Mouse (Mus musculus): Measurements from ENCODE around the gene Nsun4. TPM values are rescaled to one million over a fixed set of nuclear protein-coding genes. Genes with fewer than 3 reads are reported as not detected.

Gene Nsun4
- 10 to 100 TPM; 23.5 to 25.0 TPM for polyA plus RNA-seq (2017; shearing (Covaris generic))

GRCm38 (mm10) chr4:116053399-116053961 is at the start of gene Nsun4:
Gene Nsun4, minus strand, starts transcription at chr4:116053876.

GRCm38 (mm10) chr4:116074861-116075620 is 21.4 kb upstream of the Nsun4 start, which contains the start of the genes Uqcrh and Lrrc41:
Gene Uqcrh, minus strand, starts transcription at chr4:116075071.
Gene Lrrc41, plus strand, starts transcription at chr4:116075269.

GRCm38 (mm10) chr4:116017902-116018746 is 35.6 kb downstream of the Nsun4 start, which contains the start of gene Faah:
Gene Faah, minus strand, starts transcription at chr4:116017926.

Other genes with a start within 250 kb of the Nsun4 start
- 10 to 100 TPM; 19.6 to 24.1 TPM for gene Mob3c, start 225.8 kb downstream of the Nsun4 start, polyA plus RNA-seq (2017; shearing (Covaris generic))
- 10 to 100 TPM; 57.3 to 68.6 TPM for gene Mknk1, start 214.7 kb downstream of the Nsun4 start, polyA plus RNA-seq (2017; shearing (Covaris generic))
- gene Kncn, start 169.5 kb downstream of the Nsun4 start, polyA plus RNA-seq (2017; shearing (Covaris generic)) = 1 to 10 TPM in 1 of 2 experiments, not detected in 1; 2.3 TPM
- 1 to 10 TPM in 1 of 2 experiments, not detected in 1; 1.6 TPM for gene 6430628N08Rik, start 163.2 kb downstream of the Nsun4 start, polyA plus RNA-seq (2017; shearing (Covaris generic))
- gene Dmbx1, start 114.0 kb downstream of the Nsun4 start, polyA plus RNA-seq (2017; shearing (Covaris generic)) = 1 to 10 TPM in 1 of 2 experiments, under 1 TPM in 1; 0.04 to 2.1 TPM
- 100 to 1,000 TPM; 126 to 198 TPM for gene Faah, start 36.0 kb downstream of the Nsun4 start, polyA plus RNA-seq (2017; shearing (Covaris generic))
- 100 to 1,000 TPM; 365 to 424 TPM for gene Uqcrh, start 21.2 kb upstream of the Nsun4 start, polyA plus RNA-seq (2017; shearing (Covaris generic))
- 10 to 100 TPM; 38.4 to 39.0 TPM for gene Lrrc41, start 21.4 kb upstream of the Nsun4 start, polyA plus RNA-seq (2017; shearing (Covaris generic))
- gene Rad54l, start 69.8 kb upstream of the Nsun4 start, polyA plus RNA-seq (2017; shearing (Covaris generic)) = 1 to 10 TPM; 2.5 to 4.4 TPM
- 10 to 100 TPM; 27.6 to 41.3 TPM for gene Pomgnt1, start 70.0 kb upstream of the Nsun4 start, polyA plus RNA-seq (2017; shearing (Covaris generic))
- gene Lurap1, start 97.5 kb upstream of the Nsun4 start, polyA plus RNA-seq (2017; shearing (Covaris generic)) = under 1 TPM; 0.13 to 0.34 TPM
- under 1 TPM in 1 of 2 experiments, not detected in 1; 0.32 TPM for gene Tspan1, start 113.7 kb upstream of the Nsun4 start, polyA plus RNA-seq (2017; shearing (Covaris generic))
- not detected for gene 1700042G07Rik, start 119.5 kb upstream of the Nsun4 start, polyA plus RNA-seq (2017; shearing (Covaris generic))
- not detected for gene Gm49337, start 119.5 kb upstream of the Nsun4 start, polyA plus RNA-seq (2017; shearing (Covaris generic))
- 1 to 10 TPM; 3.8 to 5.7 TPM for gene Pik3r3, start 167.7 kb upstream of the Nsun4 start, polyA plus RNA-seq (2017; shearing (Covaris generic))

Measured in inflammation-experienced regulatory T-cells (primary cell).